Mouse (Mus musculus) cerebellum, adult 2 months (tissue): Measurements from ENCODE around the gene Ank3. TPM values are rescaled to one million over a fixed set of nuclear protein-coding genes. Genes with fewer than 3 reads are reported as not detected.
A peak's percentile ranks its signal among the peaks of the same experiment; 100 is the strongest.

ENCODE experiments used
- DNase-seq, 2 experiments: peaks; one replicate each; pipeline ENCODE4 v3.0.0; 2021
- H3K27ac ChIP-seq: fragments of 200-500 bp; 2 replicates; pipeline ENCODE4 v1.5.1; 2012; ENCODE audit warnings: low read length, control low read depth, inconsistent platforms; ENCODE audit not compliant: insufficient read depth
- H3K27me3 ChIP-seq: fragments of 200-500 bp; 2 replicates; pipeline ENCODE4 v1.6.1; 2012; ENCODE audit warnings: inconsistent platforms, mild to moderate bottlenecking, low read length, moderate library complexity; ENCODE audit not compliant: control insufficient read depth, insufficient read depth
- H3K4me1 ChIP-seq: fragments of 200-500 bp; 2 replicates; pipeline ENCODE4 v1.6.1; 2011; ENCODE audit warnings: low read length; ENCODE audit not compliant: control insufficient read depth, insufficient read depth
- H3K4me3 ChIP-seq: fragments of 200-500 bp; replicated peaks from 2 replicates; pipeline ENCODE3; 2011; ENCODE audit warnings: mild to moderate bottlenecking, low read depth, low read length, control low read depth; ENCODE audit not compliant: insufficient read depth
- CTCF ChIP-seq: fragments of 200-500 bp; IDR thresholded peaks from 2 replicates; pipeline ENCODE4 v1.5.1; 2011; ENCODE audit warnings: low read depth, mild to moderate bottlenecking, control low read depth, low read length, moderate library complexity, borderline replicate concordance; ENCODE audit not compliant: insufficient read depth
- POLR2A ChIP-seq: fragments of 200-500 bp; IDR thresholded peaks from 2 replicates; pipeline ENCODE4 v1.6.1; 2011; ENCODE audit warnings: low read length, control low read depth, borderline replicate concordance; ENCODE audit not compliant: insufficient read depth
- WGBS: fragments of 180-500 bp; shearing (Covaris S2); methylation state at CpG from one replicate; pipeline ENCODE4 v1.1.7; 2018; 5-methylcytosine and 5-hydroxymethylcytosine counted together
- polyA plus RNA-seq: library from polyadenylated mRNA; depleted of rRNA; stranded (reverse); fragments of >200 nt; gene quantifications from 2 replicates; pipeline ENCODE4 v1.2.3, GENCODE M21; 2012

Ank3 gene
- polyA plus RNA-seq, 1 experiment = 239 TPM

DNA sequence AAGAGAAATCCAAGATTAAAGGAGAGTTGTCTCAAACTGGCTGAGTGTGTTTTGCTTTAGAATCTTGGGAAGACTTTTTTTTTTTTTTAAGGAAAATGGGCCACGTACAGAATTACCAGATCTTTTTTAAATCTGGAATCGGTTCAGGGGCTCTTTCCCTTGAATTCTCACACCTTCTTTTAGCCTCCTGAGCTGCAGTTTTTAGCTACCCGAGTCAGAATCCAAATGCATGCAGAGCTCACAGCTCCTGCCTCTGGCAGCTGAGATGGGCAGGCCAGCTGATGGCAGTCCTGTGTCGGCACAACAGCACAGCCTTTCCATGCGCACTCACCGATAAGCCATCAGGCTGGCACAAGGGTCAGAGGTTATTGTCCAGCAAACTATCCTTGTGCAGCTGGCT, 406.0 kb downstream of the Ank3 start:
- no peak for DNase-seq
- no peak overlapping the region for H3K4me3 ChIP-seq
- no peak overlapping the region for H3K27ac ChIP-seq
- WGBS = 21% methylated on average over 6 of the region's 6 CpGs
- peaks cover 16% of the 10 kb centered on the region for H3K4me1 ChIP-seq
- H3K27me3 ChIP-seq = no peaks in the 10 kb centered on the region
- TF ChIP-seq CTCF = no peak
- no peak for TF ChIP-seq POLR2A

DNA sequence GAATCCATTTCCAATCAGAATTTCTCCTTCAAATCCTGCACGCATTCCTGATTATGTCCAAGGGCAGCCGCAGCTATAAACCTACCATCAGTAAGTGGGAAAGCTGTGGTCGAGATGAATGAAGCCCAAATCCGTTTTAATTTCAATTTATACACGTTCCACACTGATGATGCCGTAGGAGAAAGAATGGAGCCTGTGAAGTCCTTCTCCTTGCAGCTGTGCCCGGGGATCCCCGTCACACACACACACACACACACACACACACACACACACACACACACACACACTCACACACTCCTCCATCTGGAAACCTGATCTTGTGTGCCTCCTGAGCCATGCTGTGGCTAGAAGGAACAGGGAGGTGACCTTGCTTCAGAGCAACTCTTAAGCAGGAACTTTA, 412.2 kb downstream of the Ank3 start:
- no peak overlapping the region for H3K4me3 ChIP-seq
- H3K27me3 ChIP-seq = no peaks in the 10 kb centered on the region
- TF ChIP-seq CTCF = no peak
- no peak for TF ChIP-seq POLR2A
- DNase-seq = no peak
- H3K27ac ChIP-seq = no peak overlapping the region
- peaks cover 11% of the 10 kb centered on the region for H3K4me1 ChIP-seq
- WGBS = 59% methylated on average over 8 of the region's 8 CpGs

DNA sequence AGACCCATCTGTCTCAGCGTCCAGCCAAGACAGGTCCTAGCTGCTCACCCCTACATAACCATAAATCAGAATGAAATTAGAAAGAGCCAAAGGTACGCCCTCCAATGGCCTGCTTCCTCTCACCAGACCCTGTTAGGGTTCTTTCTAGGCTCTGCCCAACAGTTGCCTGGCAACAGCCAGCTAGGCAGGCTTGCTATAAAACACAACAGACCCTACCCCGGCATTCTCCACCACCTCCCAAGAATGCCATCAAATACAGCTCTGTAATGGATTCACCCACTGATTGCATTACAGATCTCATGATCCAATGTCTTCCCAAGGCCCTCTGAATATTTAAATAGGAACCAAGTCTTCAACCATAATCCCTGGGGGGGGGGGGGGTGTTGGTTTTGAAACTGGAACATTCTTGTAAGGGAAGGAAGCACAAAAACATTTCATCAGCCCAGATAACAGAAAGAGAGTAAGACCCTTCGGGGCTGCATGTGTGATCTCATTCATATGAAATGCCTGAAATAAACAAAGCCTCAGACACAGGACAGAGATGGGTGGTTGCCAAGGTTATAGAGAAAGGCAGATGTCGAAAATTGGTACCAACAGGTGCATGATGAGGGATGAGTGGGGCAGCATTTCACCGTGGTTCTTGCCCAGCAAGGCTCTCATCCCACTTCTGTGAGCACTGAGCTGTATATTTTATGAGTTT, 415.4 kb downstream of the Ank3 start:
- H3K27me3 ChIP-seq = no peaks in the 10 kb centered on the region
- WGBS = 21% methylated on average over 6 of the region's 6 CpGs
- no peak for TF ChIP-seq CTCF
- TF ChIP-seq POLR2A = no peak
- no peak overlapping the region for H3K4me3 ChIP-seq
- H3K4me1 ChIP-seq = peaks cover 11% of the 10 kb centered on the region
- H3K27ac ChIP-seq = peak overlapping the region; percentile 40; the same call in 1 of the 2 replicates
- peak in 1 of 2 experiments; percentile 49 for DNase-seq

DNA sequence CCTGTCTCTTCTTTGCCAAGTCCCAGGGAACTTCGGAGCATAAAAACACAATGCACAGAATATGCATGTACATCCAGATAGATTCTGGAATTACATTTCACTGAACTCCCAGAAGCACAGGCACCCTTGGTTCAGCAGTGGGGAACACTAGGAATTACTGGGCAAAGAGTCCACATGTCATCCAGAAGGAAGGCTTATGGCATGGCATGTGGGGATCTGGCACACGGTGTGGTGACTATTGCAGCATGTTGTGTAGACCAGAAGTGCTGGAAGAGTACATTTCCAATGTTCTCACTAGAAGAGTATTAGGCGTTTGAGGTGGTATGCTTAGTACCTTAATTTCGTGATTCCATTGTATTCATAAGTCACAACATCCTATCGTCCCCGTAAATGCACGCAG, 422.7 kb downstream of the Ank3 start:
- H3K27me3 ChIP-seq = no peaks in the 10 kb centered on the region
- no peak for TF ChIP-seq CTCF
- H3K27ac ChIP-seq = no peak overlapping the region
- WGBS = 70% methylated on average over 7 of the region's 7 CpGs
- peaks cover 12% of the 10 kb centered on the region; the same call in 1 of the 2 replicates for H3K4me1 ChIP-seq
- DNase-seq = peak in 1 of 2 experiments; percentile 52
- no peak overlapping the region for H3K4me3 ChIP-seq

DNA sequence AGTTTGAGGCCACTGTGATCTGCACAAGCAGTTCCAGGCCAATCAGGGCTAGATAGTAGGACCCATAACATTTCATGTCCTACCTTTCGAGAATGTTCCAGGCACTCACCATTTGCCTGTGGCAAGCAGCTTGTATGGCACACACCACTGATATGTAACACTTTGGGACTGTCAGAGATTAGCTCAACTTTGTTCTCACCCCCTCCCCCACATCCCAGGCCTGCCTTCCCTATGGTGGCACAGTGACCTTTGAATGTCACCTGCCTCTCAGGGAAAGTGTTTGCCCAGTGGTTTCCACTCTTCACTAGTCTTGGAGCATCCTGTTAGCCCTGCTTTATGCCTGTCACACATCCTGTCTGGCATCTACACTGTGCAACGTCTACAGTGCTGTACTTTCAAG, 430.2 kb downstream of the Ank3 start:
- TF ChIP-seq POLR2A (no peak), CTCF (no peak)
- DNase-seq = no peak
- WGBS = 76% methylated on average over 2 of the region's 2 CpGs
- H3K4me3 ChIP-seq = no peak overlapping the region
- no peak overlapping the region for H3K27ac ChIP-seq
- no peaks in the 10 kb centered on the region for H3K27me3 ChIP-seq
- H3K4me1 ChIP-seq = peaks cover 13% of the 10 kb centered on the region

DNA sequence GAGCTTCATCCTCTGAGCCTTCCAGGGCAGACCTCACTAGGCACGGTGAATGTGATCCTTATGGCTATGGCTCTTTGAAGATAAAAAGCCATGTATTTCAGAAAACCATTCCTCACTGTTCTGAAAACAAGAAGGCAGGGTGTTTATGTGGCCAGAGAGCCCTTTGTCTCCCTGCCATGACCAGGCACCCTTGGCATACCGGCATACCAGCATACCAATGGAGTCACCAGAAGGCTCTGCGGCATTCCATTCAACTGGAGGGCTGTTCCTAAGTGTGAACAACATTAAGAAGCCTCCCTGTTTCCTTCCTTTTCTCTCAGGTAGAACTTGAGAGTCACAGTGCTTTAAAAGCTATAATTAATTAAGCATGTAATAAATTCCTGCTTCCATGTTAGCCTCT, 430.7 kb downstream of the Ank3 start:
- Histone ChIP-seq H3K27ac (no peak overlapping the region), H3K4me1 (peaks cover 13% of the 10 kb centered on the region), H3K27me3 (no peaks in the 10 kb centered on the region), H3K4me3 (no peak overlapping the region)
- no peak for TF ChIP-seq CTCF
- no peak for TF ChIP-seq POLR2A
- WGBS = 90% methylated on average over 3 of the region's 3 CpGs
- DNase-seq = no peak

DNA sequence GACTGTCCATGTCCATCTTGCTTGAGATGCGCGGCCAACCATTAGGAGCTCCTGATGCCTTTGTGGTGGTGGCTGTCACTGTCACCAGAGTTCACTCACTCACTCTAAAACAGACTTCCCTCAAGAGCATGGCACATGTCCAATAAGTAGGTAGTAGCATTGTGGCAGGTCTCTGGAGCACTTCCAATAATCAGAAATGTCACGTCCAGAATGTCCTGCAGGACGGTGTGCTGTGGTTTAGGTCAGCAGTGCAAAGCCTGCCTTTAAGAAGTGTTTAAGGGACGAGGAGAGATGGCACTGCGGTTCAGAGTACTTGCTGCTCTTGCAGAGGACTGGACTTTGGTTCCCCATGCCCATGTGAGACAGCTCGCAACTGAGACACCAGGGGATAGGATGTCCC, 433.0 kb downstream of the Ank3 start:
- H3K4me3 ChIP-seq = no peak overlapping the region
- TF ChIP-seq CTCF (no peak), POLR2A (no peak)
- WGBS = 60% methylated on average over 7 of the region's 7 CpGs
- H3K4me1 ChIP-seq = peaks cover 8% of the 10 kb centered on the region
- H3K27me3 ChIP-seq = no peaks in the 10 kb centered on the region
- DNase-seq = peak in 1 of 2 experiments; percentile 27
- no peak overlapping the region for H3K27ac ChIP-seq

DNA sequence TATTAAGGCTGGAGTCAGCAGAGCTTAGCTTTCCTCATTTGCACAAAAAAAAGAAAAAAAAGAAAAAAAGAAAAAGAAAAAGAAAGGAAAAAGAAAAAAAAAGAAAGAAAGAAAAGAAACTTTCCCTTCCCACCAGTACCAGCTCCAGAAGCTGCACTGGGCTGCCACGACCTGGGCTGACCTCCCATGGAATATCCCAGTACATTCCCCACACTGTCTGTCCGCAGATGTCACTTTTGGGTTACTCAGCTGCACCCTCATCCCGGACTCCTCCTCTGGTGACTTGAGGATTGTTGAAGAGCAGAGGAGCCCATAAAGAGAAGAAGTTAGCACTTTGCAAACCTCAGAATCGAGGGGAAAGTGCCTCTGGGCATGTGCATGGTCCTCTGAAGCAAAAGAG, 433.7 kb downstream of the Ank3 start:
- no peak for DNase-seq
- TF ChIP-seq CTCF (no peak), POLR2A (no peak)
- 67% methylated on average over 4 of the region's 4 CpGs for WGBS
- no peak overlapping the region for H3K4me3 ChIP-seq
- H3K4me1 ChIP-seq = peaks cover 8% of the 10 kb centered on the region
- H3K27ac ChIP-seq = no peak overlapping the region
- no peaks in the 10 kb centered on the region for H3K27me3 ChIP-seq

DNA sequence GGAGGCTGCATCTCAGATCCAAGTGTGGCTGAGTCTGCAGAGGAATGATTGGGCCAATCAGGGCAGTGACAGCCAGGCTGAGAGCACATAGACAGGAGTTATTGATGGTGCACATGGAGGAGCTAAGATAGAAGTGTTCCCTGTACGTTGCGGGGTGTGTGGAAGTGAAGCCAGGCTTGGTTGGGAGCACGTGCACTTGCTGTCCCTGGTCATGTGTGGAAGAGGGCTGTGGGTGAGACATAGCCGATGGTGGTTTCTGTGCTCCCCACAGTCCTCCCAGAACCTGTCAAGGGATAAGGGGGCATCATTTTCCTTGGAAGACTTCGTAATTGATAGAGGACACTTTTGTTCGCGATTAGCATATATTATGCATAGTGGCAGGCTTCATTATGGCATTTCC, 434.2 kb downstream of the Ank3 start:
- no peak for TF ChIP-seq POLR2A
- no peak for TF ChIP-seq CTCF
- no peak overlapping the region for H3K27ac ChIP-seq
- WGBS = 89% methylated on average over 7 of the region's 7 CpGs
- H3K27me3 ChIP-seq = no peaks in the 10 kb centered on the region
- peaks cover 8% of the 10 kb centered on the region for H3K4me1 ChIP-seq
- no peak for DNase-seq
- no peak overlapping the region for H3K4me3 ChIP-seq
